21 mouse cellular contexts compared by ENCODE assay signal in genomic region chr4:127710816-127711215, GRCm38 (mm10).
DNase-seq lines count a peak whose midpoint lies in the region; ATAC-seq and TF ChIP-seq lines count a peak whose summit lies in the region.
"Had no signal": no experiment of that assay in that cellular context is flagged by ENCODE, and none has a peak within 500 bp of the region (broad histone marks: within the 10 kb centered on the region; RNA-seq: fewer than 3 reads in every experiment).

No protein-coding gene starts in this region.

- H3K4me3 ChIP-seq in forebrain, embryonic 14.5 days (ENCODE audit: low read depth, low read length) = no peak overlapping the region
- no peak overlapping the region for H3K4me3 ChIP-seq in forebrain, embryonic 12.5 days (replicated peaks)
- no peak overlapping the region for H3K4me3 ChIP-seq in layer of hippocampus, adult 2 months
- no peak overlapping the region for H3K4me3 ChIP-seq in hindbrain, embryonic 13.5 days
- H3K4me3 ChIP-seq: limb, embryonic 10.5 days; liver, embryonic 15.5 days; lung, embryonic 15.5 days; myocyte had no signal

- DNase-seq in forebrain, embryonic 14.5 days (ENCODE audit: low spot score) = peak; percentile 64
- no peak for DNase-seq in layer of hippocampus, adult 2 months (ENCODE audit: low spot score in 2 of 2)
- DNase-seq in layer of hippocampus, adult 9-10 months (ENCODE audit: low spot score) = no peak
- peak; percentile 16 for DNase-seq in brain, adult 2 months (ENCODE audit: low read depth, low spot score)
- DNase-seq in right cerebral cortex, postnatal 10 days (ENCODE audit: low spot score in 2 of 2) = no peak
- DNase-seq in lung, postnatal 25 days (ENCODE audit: low spot score) = no peak
- DNase-seq: adrenal gland, postnatal 10 days; cerebellum, adult 9-10 months; gastrocnemius, postnatal 25 days; kidney, adult 18-20 months; liver; lung, postnatal 4 days; right cerebral cortex, postnatal 14 days; spleen, adult 18-20 months had no signal

- H3K4me2 ChIP-seq in forebrain, embryonic 14.5 days (ENCODE audit: low read length) = no peak overlapping the region
- H3K4me2 ChIP-seq in forebrain, embryonic 12.5 days = no peak overlapping the region
- H3K4me2 ChIP-seq in hindbrain, embryonic 13.5 days = no peak overlapping the region
- H3K4me2 ChIP-seq: liver, embryonic 15.5 days; lung, embryonic 15.5 days had no signal

- H3K27ac ChIP-seq in forebrain, embryonic 14.5 days (ENCODE audit: low read depth, low read length) = no peak overlapping the region
- H3K27ac ChIP-seq in forebrain, embryonic 12.5 days = no peak overlapping the region
- H3K27ac ChIP-seq in layer of hippocampus, adult 2 months = no peak overlapping the region
- 0 out of 2 replicates have a peak overlapping the region, but pooled peaks have one; percentile 40 for H3K27ac ChIP-seq in hindbrain, embryonic 13.5 days
- H3K27ac ChIP-seq: limb, embryonic 10.5 days; liver, embryonic 15.5 days; lung, embryonic 15.5 days had no signal

- no peaks in the 10 kb centered on the region for H3K9me3 ChIP-seq in forebrain, embryonic 14.5 days (replicated peaks; ENCODE audit: control insufficient read depth, low read length)
- H3K9me3 ChIP-seq in forebrain, embryonic 12.5 days = no peaks in the 10 kb centered on the region
- H3K9me3 ChIP-seq in hindbrain, embryonic 13.5 days = no peaks in the 10 kb centered on the region
- H3K9me3 ChIP-seq: limb, embryonic 10.5 days; liver, embryonic 15.5 days; lung, embryonic 15.5 days had no signal

- no peaks in the 10 kb centered on the region; the same call in 1 of the 2 replicates for H3K4me1 ChIP-seq in forebrain, embryonic 14.5 days (ENCODE audit: control insufficient read depth, insufficient read depth, low read length)
- peaks cover 10% of the 10 kb centered on the region for H3K4me1 ChIP-seq in forebrain, embryonic 12.5 days
- peaks cover 21% of the 10 kb centered on the region for H3K4me1 ChIP-seq in hindbrain, embryonic 13.5 days (replicated peaks)
- H3K4me1 ChIP-seq: liver, embryonic 15.5 days; lung, embryonic 15.5 days had no signal

- H3K27me3 ChIP-seq in forebrain, embryonic 14.5 days (replicated peaks; ENCODE audit: control insufficient read depth, insufficient read depth, low read length) = no peaks in the 10 kb centered on the region
- no peaks in the 10 kb centered on the region for H3K27me3 ChIP-seq in forebrain, embryonic 12.5 days
- H3K27me3 ChIP-seq in hindbrain, embryonic 13.5 days = no peaks in the 10 kb centered on the region
- H3K27me3 ChIP-seq: liver, embryonic 15.5 days; lung, embryonic 15.5 days had no signal

- H3K36me3 ChIP-seq in forebrain, embryonic 14.5 days (ENCODE audit: control insufficient read depth, insufficient read depth, low read length) = no peaks in the 10 kb centered on the region
- H3K36me3 ChIP-seq in forebrain, embryonic 12.5 days (replicated peaks) = no peaks in the 10 kb centered on the region
- no peaks in the 10 kb centered on the region for H3K36me3 ChIP-seq in hindbrain, embryonic 13.5 days
- H3K36me3 ChIP-seq: limb, embryonic 10.5 days; liver, embryonic 15.5 days; lung, embryonic 15.5 days had no signal

- no peak; the same call in 1 of the 2 replicates for ATAC-seq in forebrain, embryonic 14.5 days
- ATAC-seq in forebrain, embryonic 12.5 days (ENCODE audit: low FRiP score) = no peak
- ATAC-seq in hindbrain, embryonic 13.5 days (ENCODE audit: low FRiP score) = no peak
- ATAC-seq: inflammation-experienced regulatory T-cells, adult 6 months had no signal

- H3K9ac ChIP-seq in forebrain, embryonic 14.5 days (ENCODE audit: low read length) = no peak overlapping the region
- H3K9ac ChIP-seq in forebrain, embryonic 12.5 days = no peak overlapping the region
- no peak overlapping the region for H3K9ac ChIP-seq in hindbrain, embryonic 13.5 days
- H3K9ac ChIP-seq: liver, embryonic 15.5 days; lung, embryonic 15.5 days had no signal

- WGBS in forebrain, embryonic 14.5 days = 64% methylated on average over 4 of the region's 4 CpGs
- 71% methylated on average over 4 of the region's 4 CpGs for WGBS in forebrain, embryonic 12.5 days
- WGBS in hindbrain, embryonic 13.5 days = 64% methylated on average over 4 of the region's 4 CpGs

- 0 out of 2 replicates have a peak, but pooled peaks have one; percentile 30 for TF ChIP-seq CTCF in layer of hippocampus, adult 2 months (conservative IDR thresholded peaks at IDR 0.05)

Comparison
In these comparisons a context has a peak if more than half of its experiments do, and no peak if none do; other contexts are left out.
1. DNase-seq: peak in forebrain, embryonic 14.5 days (single experiment) and brain, adult 2 months (single experiment); none in layer of hippocampus, adult 2 months (0 of 2), layer of hippocampus, adult 9-10 months (single experiment), right cerebral cortex, postnatal 10 days (0 of 2) and lung, postnatal 25 days (single experiment).